Mouse (Mus musculus) layer of hippocampus, adult 11-12 months (tissue): ENCODE data around the gene Tnfrsf1b.
"Not testable (repeated sequence)": the region's sequence is repeated elsewhere in the genome, so short reads cannot be mapped to it uniquely, and the experiment has no call there.

ENCODE experiments used
- DNase-seq: peaks from one replicate; pipeline ENCODE4 v3.0.0; 2022; ENCODE audit warnings: low spot score

Tnfrsf1b gene

DNA sequence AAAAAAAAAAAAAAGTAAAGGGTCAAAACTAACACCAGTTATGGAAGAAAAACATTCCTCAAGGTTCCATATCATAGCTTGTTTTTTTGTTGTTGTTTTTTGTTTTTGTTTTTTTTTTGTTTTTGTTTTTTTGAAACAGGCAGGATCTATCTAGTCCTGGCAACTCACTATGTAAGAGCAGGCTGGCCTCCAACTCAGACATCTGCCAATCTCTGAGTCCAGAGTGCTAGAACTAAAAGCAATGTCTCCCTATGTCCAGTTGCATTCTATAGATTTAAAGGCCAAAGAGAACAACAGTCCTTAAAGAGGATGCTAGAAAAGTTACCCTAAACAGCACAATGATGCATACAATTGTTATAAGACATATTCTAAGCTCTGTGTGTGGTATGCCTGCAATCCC lies 58.1 kb downstream of the Tnfrsf1b start:
- DNase-seq = no peak

DNA sequence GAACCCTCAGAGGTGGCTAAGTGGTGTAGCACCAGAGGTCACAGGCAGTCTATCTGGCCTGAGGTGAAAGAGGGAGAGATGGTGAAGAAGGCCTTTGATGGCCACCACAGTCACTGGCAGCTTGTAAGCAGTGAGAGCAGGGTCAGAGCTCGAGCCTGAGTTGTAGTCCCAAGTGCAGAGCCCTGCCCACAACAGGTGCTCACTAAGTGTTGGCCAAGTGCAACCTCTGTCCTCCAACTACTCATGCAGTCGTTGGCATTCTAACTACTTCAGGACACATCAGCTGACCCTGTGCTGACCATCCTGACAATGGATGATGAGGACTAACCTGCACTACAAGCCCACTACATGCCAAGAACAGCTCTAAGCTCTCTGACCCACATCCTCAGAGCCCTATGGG lies 59.1 kb downstream of the Tnfrsf1b start:
- DNase-seq = no peak

DNA sequence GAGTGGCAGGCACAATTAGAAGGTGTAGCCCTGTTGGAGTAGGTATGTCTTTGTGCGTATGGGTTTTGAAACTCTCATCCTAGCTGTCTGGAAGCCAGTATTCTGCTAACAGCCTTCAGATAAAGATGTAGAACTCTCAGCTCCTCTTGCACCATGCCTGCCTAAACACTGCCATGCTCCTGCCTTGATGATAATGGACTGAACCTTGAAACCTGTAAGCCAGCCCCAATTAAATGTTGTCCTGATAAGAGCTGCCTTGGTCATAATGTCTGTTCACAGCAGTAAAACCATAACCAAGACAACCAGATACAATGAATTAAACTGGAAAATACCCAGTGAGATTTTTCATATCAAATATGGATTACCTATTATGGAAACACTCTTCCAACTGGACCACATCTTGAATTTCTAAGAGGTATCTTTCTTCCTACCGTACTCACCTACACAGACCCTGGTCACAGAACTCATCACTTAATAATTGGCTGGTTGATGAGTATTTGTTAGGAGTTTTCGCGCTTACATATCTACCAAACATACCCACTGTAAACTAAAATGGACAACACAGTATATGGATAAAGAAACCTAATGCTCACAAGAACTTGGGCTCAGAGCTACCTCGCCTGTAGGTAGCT lies 67.6 kb downstream of the Tnfrsf1b start:
- DNase-seq = no peak

DNA sequence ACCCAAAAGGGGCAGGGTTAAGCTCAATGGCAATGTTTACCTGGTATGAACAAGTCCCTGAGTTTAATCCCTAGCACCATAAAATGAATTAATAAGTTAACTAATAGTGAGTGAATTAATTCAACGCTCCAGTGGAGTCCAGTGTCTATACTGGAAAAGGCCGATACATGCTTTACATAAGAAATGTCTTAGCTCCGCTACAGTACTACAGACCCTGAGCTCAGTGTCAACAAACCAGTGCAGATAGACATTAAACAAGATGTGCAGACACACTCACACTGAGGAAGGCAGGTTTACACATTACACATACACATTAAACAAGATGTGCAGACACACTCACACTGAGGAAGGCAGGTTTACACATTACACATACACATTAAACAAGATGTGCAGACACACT lies 81.1 kb downstream of the Tnfrsf1b start:
- DNase-seq = not testable (repeated sequence)

DNA sequence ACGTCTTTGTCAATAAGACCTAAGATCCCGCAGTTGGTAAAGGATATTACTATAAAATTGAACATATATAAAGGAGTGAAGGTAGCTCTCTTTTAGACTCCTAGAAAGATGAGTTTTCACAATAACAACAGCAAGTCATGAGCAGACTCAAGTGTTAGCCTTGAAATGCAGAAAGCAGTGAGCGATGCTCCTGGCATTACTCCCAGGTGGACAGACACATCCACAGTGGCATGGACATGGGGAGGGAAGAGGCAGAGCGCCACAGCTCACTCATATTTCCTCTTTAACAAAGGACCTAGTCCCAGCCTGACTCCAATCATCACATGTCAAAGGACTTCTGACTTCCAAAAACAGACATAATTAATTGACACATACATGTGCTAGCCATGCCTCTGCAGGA lies 82.6 kb downstream of the Tnfrsf1b start:
- DNase-seq = no peak
